Mouse (Mus musculus) MEL (cell line): ENCODE results near the gene Cenpx. TPM values are rescaled to one million over a fixed set of nuclear protein-coding genes. Genes with fewer than 3 reads are reported as not detected.
"Not testable (repeated sequence)": the region's sequence is repeated elsewhere in the genome, so short reads cannot be mapped to it uniquely, and the experiment has no call there.

Experiments
- DNase-seq: peaks from one replicate; pipeline ENCODE4 v3.0.0; 2011; ENCODE audit warnings: low read depth, low spot score
- H3K27ac ChIP-seq: 2 replicates; pipeline ENCODE4 v1.5.1; 2012; ENCODE audit warnings: low read depth, mild to moderate bottlenecking, control low read depth, low read length, moderate library complexity; ENCODE audit not compliant: control insufficient read depth
- H3K27me3 ChIP-seq, 2 experiments: fragments of 150-350 bp in 1 of 2; sonication (generic) in 1 of 2; 2 replicates each; pipeline ENCODE4 v1.6.1; 2012; ENCODE audit warnings: low read length in 2 of 2, mild to moderate bottlenecking in 2 of 2, improper control_type of control experiment in 1 of 2, moderate library complexity in 1 of 2; ENCODE audit not compliant: insufficient read depth in 2 of 2, control insufficient read depth in 1 of 2
- H3K36me3 ChIP-seq, 2 experiments: 2 replicates each; pipeline ENCODE4 v1.6.1; 2012 to 2014; ENCODE audit warnings: low read length in 2 of 2, improper control_type of control experiment in 1 of 2, inconsistent platforms in 1 of 2, mild to moderate bottlenecking in 1 of 2; ENCODE audit not compliant: insufficient read depth in 2 of 2, control insufficient read depth in 1 of 2
- H3K4me1 ChIP-seq, 2 experiments: fragments of 150-350 bp in 1 of 2; sonication (generic) in 1 of 2; 2 replicates each; pipeline ENCODE4 v1.6.1; 2012; ENCODE audit warnings: low read length in 2 of 2, improper control_type of control experiment in 1 of 2, mild to moderate bottlenecking in 1 of 2; ENCODE audit not compliant: insufficient read depth in 2 of 2, control insufficient read depth in 1 of 2
- H3K4me3 ChIP-seq, 2 experiments: fragments of 150-350 bp in 1 of 2; sonication (generic) in 1 of 2; 2 replicates each; pipeline ENCODE4 v1.5.1; 2012; ENCODE audit warnings: low read depth in 2 of 2, low read length in 2 of 2, mild to moderate bottlenecking in 2 of 2, moderate library complexity in 2 of 2, control low read depth in 1 of 2, improper control_type of control experiment in 1 of 2; ENCODE audit not compliant: control insufficient read depth in 1 of 2, insufficient read depth in 1 of 2
- H3K79me2 ChIP-seq: 2 replicates; pipeline ENCODE4 v1.6.1; 2012; ENCODE audit warnings: mild to moderate bottlenecking, low read length, moderate library complexity; ENCODE audit not compliant: control insufficient read depth, poor library complexity, insufficient read depth
- H3K9ac ChIP-seq: 2 replicates; pipeline ENCODE4 v1.6.1; 2012; ENCODE audit warnings: low read depth, mild to moderate bottlenecking, control low read depth, low read length, moderate library complexity; ENCODE audit not compliant: control insufficient read depth, poor library complexity, severe bottlenecking
- H3K9me3 ChIP-seq: fragments of 150-350 bp; sonication (generic); replicated peaks from 2 replicates; pipeline ENCODE4 v1.6.1; 2012; ENCODE audit warnings: mild to moderate bottlenecking, low read length, improper control_type of control experiment, moderate library complexity; ENCODE audit not compliant: insufficient read depth
- CHD1 ChIP-seq: IDR thresholded peaks from 2 replicates; pipeline ENCODE4 v1.6.1; 2012; ENCODE audit warnings: low read depth, mild to moderate bottlenecking, inconsistent platforms, low read length, improper control_type of control experiment
- CHD2 ChIP-seq: IDR thresholded peaks from 2 replicates; pipeline ENCODE4 v1.6.1; 2011; ENCODE audit warnings: low read length, improper control_type of control experiment
- ELF1 ChIP-seq: IDR thresholded peaks from 2 replicates; pipeline ENCODE4 v1.6.1; 2014; ENCODE audit warnings: low read depth, mild to moderate bottlenecking, inconsistent platforms, low read length, improper control_type of control experiment, moderate library complexity
- ETS1 ChIP-seq: IDR thresholded peaks from 2 replicates; pipeline ENCODE4 v1.6.1; 2012; ENCODE audit warnings: low read depth, mild to moderate bottlenecking, inconsistent platforms, low read length, improper control_type of control experiment, moderate library complexity
- GABPA ChIP-seq: IDR thresholded peaks from 2 replicates; pipeline ENCODE4 v1.6.1; 2012; ENCODE audit warnings: low read depth, mild to moderate bottlenecking, inconsistent platforms, low read length, improper control_type of control experiment, moderate library complexity
- JUND ChIP-seq: IDR thresholded peaks from 2 replicates; pipeline ENCODE4 v1.6.1; 2011; ENCODE audit warnings: low read depth, mild to moderate bottlenecking, improper control_type of control experiment, low read length
- NELFE ChIP-seq: IDR thresholded peaks from 2 replicates; pipeline ENCODE4 v1.6.1; 2011; ENCODE audit warnings: low read depth, low read length, improper control_type of control experiment
- NRF1 ChIP-seq: IDR thresholded peaks from 2 replicates; pipeline ENCODE4 v1.6.1; 2014; ENCODE audit warnings: low read depth, mild to moderate bottlenecking, inconsistent platforms, low read length, improper control_type of control experiment, moderate library complexity; ENCODE audit not compliant: poor library complexity, insufficient read depth, severe bottlenecking
- POLR2AphosphoS5 ChIP-seq: IDR thresholded peaks from 2 replicates; pipeline ENCODE4 v1.6.1; 2012; ENCODE audit warnings: low read depth, borderline replicate concordance, mild to moderate bottlenecking, inconsistent platforms, low read length, moderate library complexity, mixed read lengths
- SMC3 ChIP-seq: IDR thresholded peaks from 2 replicates; pipeline ENCODE4 v1.6.1; 2011; ENCODE audit warnings: low read depth, low read length, improper control_type of control experiment
- TAL1 ChIP-seq: IDR thresholded peaks from 2 replicates; pipeline ENCODE4 v1.6.1; 2012; ENCODE audit warnings: mild to moderate bottlenecking, inconsistent platforms, low read length, moderate library complexity, mixed read lengths
- TBP ChIP-seq: IDR thresholded peaks from 2 replicates; pipeline ENCODE4 v1.8.0; 2011; ENCODE audit warnings: low read depth, low read length, improper control_type of control experiment
- UBTF ChIP-seq: IDR thresholded peaks from 2 replicates; pipeline ENCODE4 v1.6.1; 2012; ENCODE audit warnings: low read depth, mild to moderate bottlenecking, inconsistent platforms, low read length, improper control_type of control experiment, moderate library complexity, borderline replicate concordance; ENCODE audit not compliant: insufficient read depth
- ZC3H11A ChIP-seq: IDR thresholded peaks from 2 replicates; pipeline ENCODE4 v1.6.1; 2012; ENCODE audit warnings: low read depth, mild to moderate bottlenecking, inconsistent platforms, low read length, improper control_type of control experiment
- ZKSCAN1 ChIP-seq: IDR thresholded peaks from 2 replicates; pipeline ENCODE4 v1.6.1; 2012; ENCODE audit warnings: low read depth, mild to moderate bottlenecking, inconsistent platforms, low read length, improper control_type of control experiment, moderate library complexity
- ZMIZ1 ChIP-seq: IDR thresholded peaks from 2 replicates; pipeline ENCODE4 v1.6.1; 2012; ENCODE audit warnings: low read depth, mild to moderate bottlenecking, inconsistent platforms, low read length, improper control_type of control experiment, moderate library complexity
- polyA plus RNA-seq, 2 experiments: library from polyadenylated mRNA; stranded (reverse) in 1 of 2; unstranded in 1 of 2; fragments of >175 nt in 1 of 2; fragments of >200 nt in 1 of 2; gene quantifications; 2 replicates each; pipeline versions ENCODE4 v1.2.1 to v1.2.4; 2012; ENCODE audit warnings: low replicate concordance in 2 of 2, low read depth in 1 of 2; ENCODE audit not compliant: insufficient read length in 2 of 2, insufficient read depth in 1 of 2, missing spikeins in 1 of 2
- total RNA-seq: library from RNA; depleted of rRNA; stranded (reverse); fragments of 300-350 nt; gene quantifications from 2 replicates; pipeline ENCODE4 v1.2.3, GENCODE M21; 2012

The Cenpx gene
- total and polyA plus RNA-seq, 3 experiments: 141 to 206 TPM; not detected in 1

DNA sequence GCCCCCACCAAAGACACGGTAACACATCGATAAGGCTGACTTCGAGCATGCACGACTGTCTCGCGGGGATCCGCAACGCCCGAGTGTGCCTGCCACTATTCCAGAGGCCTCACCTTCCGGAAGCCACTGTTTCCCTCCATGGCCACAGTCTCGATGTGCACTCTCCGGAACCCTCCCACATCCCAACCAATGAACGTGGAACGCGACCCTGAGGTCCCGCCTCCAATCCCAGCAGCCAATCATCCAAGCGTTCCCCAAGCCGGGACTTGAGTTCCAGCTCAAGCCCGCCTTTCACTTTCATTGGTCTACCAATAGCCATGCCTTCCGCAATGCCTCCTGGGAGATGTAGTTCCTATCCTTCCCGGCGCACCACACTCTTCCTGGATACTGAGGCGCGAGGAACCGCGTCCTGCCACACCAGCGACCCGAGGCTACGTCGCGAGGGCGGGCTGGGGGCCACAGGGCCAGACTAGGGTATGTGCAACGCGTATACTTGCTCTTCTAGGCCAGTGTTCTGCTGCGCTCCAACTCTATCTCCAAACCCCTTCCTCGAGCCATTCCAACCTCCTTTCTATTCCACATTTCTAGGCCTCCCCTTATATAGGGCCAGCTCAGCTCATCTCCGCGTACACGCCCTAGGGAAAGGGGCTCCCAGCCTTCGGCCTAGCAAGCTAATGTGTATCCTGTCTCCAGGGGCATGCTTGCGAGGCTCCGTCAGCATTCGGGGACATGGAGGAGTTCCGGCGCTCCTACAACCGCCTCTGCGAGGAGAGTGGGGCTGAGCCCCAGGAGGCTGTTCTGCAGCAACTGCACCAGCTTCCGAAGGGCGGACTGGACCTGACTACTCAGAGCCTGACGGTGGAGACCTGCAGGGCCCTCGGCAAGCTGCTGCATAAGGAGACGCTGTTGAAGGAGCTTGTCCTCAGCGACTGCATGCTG, at the start of gene Cenpx, which contains the start of gene Lrrc45 (continued):
- TF ChIP-seq ETS1 (no peak), CHD1 (no peak), ZKSCAN1 (no peak), NELFE (peak; percentile 86), POLR2AphosphoS5 (no peak)

GRCm38 (mm10) chr11:120762672-120763041, 49.1 kb upstream of the Cenpx start, which contains the start of gene Hmga1b:
Gene Hmga1b, plus strand, starts transcription at chr11:120762794.
- not testable (repeated sequence) for H3K9ac ChIP-seq, H3K36me3 ChIP-seq, H3K27ac ChIP-seq, H3K4me1 ChIP-seq, H3K9me3 ChIP-seq, DNase-seq, H3K27me3 ChIP-seq, H3K4me3 ChIP-seq, H3K79me2 ChIP-seq

DNA sequence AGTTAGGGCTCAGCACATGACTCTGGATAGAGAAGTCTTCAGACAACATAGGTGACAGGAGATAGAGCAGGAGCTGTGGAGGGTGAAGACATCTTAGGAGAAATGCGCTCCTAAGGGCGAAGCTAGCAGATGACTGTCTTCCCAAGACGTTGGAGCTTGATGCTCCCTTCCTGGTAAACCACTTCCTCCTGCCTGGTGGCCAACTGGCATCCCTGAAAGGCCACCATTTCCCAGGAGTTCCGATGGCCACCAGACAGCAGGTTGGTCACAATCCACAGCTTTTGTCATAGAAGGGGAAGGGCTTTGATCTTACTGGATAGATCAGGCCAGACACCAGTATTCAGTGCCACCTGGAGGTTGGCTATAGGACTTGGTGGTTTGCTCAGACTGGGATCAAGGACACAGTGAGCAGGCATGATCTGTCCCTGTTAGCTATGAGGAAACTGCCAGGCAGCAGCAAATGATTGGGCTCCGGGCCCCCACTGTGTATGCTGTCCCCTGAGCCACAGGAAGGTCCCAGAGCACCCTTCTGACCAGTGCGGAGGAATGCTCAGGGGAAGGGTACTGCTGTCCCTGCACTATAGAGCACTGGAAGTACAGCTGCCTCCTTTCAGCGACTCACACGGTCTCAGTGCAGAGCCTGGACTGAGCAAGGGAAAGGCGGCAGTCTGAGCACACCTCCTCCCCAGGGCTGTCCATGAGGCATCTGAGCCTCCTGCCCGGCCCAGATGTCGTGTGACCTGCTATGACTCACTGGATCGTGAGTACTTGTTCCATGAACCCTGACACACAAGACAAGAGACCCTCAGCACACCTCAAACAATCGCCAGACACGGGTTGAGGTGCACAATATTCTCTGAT, 48.5 kb upstream of the Cenpx start:
- no peaks in the 10 kb centered on the region for H3K79me2 ChIP-seq
- H3K36me3 ChIP-seq: no peaks in the 10 kb centered on the region
- no peak overlapping the region for H3K27ac ChIP-seq
- H3K4me3 ChIP-seq: no peak overlapping the region
- DNase-seq: no peak
- no peaks in the 10 kb centered on the region for H3K27me3 ChIP-seq
- H3K4me1 ChIP-seq: no peaks in the 10 kb centered on the region
- H3K9me3 ChIP-seq: no peaks in the 10 kb centered on the region
- TF ChIP-seq TBP (no peak), ELF1 (no peak), NRF1 (no peak), JUND (no peak), UBTF (no peak), POLR2AphosphoS5 (no peak), GABPA (no peak), TAL1 (no peak), CHD2 (no peak), SMC3 (no peak), ZC3H11A (no peak), ZMIZ1 (no peak)
- no peak overlapping the region for H3K9ac ChIP-seq
